Mouse (Mus musculus): ENCODE measurements around the gene Mrps10. TPM values are rescaled to one million over a fixed set of nuclear protein-coding genes. Genes with fewer than 3 reads are reported as not detected.
"Not testable (repeated sequence)": the region's sequence is repeated elsewhere in the genome, so short reads cannot be mapped to it uniquely, and the experiment has no call there.

The Mrps10 gene
- total RNA-seq, 2 experiments from 2014 or later, result 23.9 to 29.3 TPM

DNA sequence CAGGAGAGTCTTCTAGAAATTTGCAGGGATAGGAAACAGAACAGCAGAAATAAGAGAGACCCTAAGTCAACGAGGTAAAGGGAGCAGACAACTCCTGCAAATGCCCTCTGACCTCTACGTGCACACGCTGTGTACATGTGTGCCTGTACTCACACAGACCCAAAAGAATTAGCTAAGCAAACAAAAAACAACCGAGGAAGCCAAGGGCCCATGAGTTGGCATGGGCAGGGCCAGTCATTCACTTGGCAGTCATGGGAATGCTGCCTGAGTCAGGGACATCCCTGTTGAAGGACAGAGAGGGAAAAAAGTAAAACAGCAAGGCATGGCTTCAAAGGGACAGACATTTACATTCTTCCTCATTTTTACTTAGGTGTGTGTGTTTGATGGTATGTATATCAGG lies 14.6 kb downstream of the Mrps10 start:
- no peak for DNase-seq

DNA sequence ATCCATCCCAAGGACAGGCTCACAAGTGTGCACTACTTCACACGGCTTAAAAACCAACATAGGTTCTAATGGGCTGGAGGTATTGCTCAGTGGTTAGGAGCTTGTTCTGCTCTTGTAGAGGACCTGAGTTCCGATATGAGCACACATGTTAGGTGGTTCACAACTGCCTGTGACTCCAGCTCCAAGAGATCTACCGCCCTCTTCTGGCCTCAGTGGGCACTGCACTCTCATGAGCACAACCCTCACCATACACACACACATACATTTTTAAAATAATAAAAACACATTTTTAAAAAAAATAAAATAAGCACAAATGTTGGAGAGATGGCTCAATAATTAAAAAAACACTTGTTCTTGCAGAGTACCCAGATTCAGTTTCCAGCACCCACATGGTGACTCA lies 15.4 kb downstream of the Mrps10 start:
- DNase-seq, result no peak

DNA sequence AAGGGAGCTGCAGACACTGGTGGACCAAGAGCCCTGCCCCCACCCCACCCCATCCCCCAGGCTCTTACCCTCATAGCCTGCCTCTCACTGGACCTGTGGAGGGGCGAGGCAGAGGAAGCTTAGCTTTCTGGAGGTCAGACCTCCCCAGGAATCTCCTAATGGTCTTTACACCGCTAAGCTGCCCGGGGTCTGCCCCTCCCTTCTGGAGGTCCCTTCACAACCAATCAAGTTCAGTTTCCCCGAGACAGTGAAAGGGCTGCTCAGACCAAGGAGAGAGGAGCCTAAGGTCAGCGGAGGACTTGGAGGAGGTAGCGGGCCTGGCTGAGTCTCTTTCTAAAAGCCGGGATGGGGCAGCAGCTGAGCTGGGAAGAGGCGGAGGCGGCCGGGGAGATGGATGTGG lies 16.5 kb downstream of the Mrps10 start, which contains the start of gene Guca1b:
Gene Guca1b (plus strand): TSS at position 249 of the 400 bp plus-strand sequence.
- no peak for DNase-seq

DNA sequence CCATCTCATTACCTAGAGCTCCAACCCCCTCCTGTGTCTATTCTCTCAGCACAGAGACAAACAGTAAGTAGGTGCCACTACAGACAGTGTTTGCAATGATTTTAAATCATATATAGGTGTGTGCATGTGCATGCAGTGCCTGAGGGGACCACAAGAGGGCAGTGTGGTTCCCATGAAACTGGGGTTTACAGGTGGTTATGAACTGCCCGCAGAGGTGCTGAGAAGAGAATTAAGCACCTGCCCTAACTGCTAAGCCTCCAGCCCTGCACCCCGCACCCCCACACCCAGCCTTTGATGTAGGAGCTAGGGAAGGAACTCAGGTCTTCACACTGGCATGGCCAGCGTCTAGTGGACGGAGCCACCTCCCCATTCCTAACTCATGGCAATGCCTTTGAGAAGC lies 18.0 kb downstream of the Mrps10 start:
- no peak for DNase-seq

DNA sequence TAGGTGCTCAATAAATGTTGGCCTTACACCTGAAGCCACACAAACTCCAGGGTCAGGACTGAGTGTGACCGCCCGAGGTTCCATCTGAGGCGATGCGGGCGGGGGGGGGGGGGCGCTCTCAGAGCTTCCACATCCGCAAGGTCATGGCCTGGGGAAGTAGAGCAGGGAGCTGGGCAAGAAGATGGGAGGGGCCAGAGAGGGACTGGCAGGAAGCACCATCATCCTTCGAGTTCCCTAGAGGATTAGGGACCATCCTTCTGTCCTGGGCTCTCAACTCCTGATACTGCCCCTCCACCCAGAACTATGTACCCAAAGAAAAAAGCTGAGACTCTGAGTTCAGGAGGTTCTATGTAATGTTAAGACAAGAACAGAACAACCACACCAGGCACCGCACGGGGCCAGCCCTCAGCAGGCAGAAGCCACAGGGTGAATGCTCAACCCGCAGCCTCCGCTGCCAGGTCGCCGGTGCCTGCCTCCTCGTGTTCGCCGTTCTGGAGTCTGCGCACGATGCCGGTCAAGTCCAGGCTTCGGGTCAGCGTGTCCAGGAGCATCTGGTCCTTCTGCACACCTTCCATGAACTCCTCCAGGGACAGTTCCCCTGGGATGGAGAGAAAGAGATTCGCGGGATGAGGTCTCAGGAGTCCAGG lies 25.7 kb downstream of the Mrps10 start:
- DNase-seq, result no peak

DNA sequence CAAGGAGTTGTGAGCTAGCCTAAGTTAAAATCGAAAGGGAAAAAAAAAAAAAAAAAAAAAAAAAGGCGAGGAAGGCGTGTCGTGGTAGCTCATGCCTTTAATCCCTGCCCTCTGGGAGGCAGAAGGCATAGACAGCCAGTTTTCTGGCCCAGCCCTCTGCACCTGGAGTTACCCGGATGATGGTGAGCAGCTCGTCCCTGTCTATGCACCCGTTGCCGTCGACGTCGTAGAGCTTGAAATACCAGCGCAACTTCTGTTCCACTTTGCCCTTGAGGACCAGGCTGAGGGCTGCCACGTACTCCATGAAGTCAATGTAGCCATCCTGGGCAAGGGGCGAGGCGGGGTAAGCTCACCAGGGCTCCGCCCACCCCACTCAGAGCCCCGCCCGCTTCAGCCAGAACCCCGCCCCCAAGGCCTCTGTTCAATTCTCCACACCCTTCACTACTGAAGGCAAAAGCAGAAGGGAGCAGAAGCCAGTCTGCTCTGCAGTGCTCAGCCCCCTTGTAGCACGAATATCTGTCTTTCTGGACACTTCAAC lies 26.8 kb downstream of the Mrps10 start:
- no peak for DNase-seq

DNA sequence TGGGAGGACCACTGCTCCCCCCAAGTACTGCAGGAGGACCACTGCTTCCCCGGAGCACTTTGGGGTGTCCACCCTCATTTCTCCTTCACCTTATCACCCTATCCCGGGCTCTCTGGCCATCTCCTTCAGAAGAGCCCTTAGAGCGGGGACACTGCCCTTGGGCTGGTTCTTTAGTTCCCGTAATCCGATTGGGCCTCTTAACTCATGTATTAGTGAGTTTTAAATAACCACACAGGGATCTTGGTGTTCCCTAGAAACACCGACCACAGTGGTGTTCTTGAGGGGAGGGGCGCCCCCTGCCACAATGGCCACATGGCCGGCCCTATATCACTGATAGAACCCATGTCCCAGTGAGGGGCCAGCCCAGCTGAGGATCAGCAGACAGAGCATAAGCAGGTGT lies 30.4 kb downstream of the Mrps10 start:
- no peak for DNase-seq

DNA sequence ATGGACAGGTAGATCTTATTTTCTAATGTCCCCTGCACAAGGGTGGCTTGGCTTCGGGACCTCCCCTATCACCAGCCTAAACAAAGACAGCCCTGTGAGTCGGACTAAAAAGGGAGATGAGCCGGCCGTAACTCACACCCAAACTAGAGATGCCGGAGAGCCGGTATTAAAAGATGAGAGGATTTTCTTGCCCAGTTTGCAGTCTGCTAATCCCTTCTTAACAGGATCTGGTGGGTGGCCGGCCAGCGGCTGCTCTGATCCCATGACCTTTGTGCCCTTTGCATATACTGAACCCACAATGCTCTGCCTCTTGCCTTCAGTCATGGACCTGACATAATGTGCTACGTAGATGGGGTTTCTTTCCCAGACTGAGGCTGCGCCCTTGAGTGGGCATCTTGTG lies 31.8 kb downstream of the Mrps10 start, which contains the start of gene Guca1a:
Gene Guca1a (minus strand): TSS at position 134 of the 400 bp plus-strand sequence.
- no peak for DNase-seq

DNA sequence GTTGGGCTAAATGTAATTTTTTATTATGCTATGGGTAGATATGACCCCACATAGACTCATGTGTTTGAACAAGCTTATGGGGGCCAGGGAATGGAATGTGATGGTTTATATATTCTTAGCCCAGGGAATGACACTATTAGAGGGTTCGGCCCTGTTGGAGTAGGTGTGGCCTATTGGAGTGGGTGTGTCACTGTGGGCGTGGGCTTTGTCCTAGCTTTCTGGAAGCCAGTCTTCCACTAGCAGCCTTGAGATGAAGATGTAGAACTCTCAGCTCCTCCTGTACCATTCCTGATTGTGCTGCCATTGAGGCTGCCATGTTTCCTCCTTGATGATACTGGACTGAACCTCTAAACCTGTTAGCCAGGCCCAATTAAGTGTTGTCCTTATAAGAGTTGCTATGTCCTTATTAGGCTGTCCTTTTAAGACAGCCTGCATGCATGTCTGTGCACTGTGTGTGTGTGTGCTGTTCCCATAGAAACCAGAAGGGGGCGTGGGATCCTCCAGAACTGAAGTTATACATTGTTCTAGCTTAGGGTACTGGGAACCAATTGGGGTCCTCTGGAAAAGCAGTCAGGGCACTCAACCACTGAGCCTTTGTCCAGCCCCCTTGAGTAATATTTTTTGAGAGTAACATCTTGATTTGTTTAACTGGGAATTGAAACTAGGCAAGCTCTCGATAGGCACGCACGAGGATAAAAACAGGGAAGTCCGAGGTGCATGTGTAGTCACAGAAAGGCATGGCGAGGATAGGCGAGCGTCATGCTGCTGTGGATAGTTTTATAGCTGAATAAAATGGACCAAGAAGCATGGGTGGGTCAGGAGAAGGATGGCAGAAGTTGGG lies 39.2 kb downstream of the Mrps10 start:
- no peak for DNase-seq

DNA sequence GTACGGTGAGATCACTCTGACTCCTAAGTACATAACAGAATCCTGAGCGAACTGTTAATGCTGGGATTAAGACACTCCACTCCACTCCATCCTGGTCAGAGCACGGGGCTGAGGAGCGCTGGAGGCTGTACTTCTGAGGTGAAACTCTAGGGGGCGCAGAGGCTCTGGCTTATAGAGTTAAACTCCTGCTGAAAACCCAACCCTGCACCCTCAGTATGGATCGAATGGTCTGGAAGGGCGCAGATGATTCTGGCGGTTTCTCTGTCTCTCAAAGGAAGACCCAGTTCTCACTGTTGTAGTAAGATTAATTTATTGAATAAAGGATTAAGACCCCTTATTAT lies 39.8 kb downstream of the Mrps10 start:
- peak; percentile 18 to 25 for DNase-seq

DNA sequence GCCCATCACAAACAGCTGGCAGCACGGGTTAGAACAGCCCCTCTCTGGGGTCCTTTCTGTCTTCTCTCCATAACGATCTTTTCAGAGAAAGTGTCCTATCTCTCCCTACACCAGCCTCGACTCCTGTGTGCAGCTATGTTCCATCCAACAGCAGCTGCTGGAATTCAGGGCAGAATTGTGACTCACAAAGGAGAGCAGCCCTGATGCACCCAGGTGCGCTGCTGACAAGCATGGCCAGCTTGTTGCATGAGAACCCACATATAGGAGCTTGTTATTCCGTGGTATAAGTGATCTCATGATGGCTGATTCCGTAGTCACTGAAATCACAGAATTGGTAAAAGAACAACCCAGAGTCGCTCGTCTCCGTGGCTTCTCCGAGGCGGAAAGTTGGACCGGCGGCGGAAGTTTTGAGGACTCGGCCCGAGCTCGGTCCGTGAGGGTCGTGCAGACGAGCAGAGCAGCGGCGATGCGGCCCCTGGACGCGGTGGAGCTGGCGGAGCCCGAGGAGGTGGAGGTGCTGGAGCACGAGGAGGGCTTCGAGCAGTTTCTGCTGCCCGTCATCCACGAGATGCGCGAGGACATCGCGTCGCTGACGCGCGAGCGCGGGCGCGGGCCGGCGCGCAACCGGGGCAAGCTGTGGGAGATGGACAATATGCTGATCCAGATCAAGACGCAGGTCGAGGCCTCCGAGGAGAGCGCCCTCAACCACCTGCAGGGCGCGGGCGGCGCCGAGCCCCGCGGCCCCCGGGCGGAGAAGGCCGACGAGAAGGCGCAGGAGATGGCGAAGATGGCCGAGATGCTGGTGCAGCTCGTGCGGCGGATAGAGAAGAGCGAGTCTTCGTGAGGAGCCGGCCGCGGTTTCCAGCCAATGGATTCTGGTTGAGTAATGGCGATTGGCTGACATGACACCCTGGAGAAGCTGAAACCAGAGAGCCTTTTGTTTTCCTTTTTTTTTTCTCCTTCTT lies 41.5 kb downstream of the Mrps10 start:
- DNase-seq, result peak; percentile 7 to 33

DNA sequence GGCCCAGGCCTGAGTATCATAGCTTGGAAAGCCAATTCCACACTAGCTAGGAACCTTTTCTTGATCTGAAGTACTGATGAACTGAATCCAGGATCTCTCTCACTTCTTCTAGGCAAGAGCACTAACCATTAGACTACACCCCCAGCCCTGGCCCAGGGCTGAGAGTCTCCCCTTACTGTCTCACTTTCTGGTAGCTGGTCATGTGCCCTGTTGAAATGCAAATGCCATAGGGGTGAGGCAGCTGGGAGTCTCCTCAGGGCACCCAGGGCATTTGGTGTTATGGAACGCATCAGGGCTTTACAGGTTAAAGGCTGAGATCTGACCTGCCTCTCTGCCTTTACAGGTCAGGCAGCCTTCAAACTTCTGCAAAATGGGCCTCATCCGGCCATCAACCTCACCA lies 51.5 kb downstream of the Mrps10 start:
- DNase-seq, result no peak

DNA sequence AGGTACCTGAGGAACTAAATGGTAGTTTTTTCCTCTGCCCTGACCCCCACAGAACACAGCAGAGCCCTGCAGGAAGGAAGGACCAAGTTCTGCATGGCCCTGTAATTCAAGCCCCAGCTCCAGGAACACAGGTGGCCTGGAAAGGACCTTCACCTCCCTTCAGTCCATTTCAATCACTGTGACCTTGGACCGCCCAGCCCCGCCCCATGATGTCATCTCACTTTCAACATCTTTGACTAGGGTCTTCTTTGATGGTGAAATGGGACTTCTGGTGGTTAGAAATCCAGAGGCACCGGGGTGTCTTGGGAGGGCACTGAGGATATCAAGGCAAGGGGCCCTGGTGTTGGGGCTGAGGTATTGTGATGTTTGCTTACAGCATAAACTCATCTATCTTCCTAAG lies 52.9 kb downstream of the Mrps10 start:
- DNase-seq, result no peak

DNA sequence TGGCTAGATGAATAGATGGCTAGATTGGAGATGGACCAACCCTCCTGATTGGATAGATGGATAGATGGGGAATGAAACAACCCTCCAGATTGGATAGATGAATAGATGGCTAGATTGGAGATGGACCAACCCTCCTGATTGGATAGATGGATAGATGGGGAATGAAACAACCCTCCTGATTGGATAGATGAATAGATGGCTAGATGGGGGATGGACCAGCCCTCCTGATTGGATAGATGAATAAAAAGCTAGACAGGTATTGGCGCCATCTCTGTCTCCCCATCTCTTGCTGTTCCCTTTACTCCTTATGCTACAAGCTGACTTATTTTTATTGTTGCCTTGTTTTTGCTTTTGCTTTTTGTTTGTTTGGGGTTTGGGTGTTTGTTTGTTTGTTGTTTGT lies 53.9 kb downstream of the Mrps10 start:
- DNase-seq, result not testable (repeated sequence)

DNA sequence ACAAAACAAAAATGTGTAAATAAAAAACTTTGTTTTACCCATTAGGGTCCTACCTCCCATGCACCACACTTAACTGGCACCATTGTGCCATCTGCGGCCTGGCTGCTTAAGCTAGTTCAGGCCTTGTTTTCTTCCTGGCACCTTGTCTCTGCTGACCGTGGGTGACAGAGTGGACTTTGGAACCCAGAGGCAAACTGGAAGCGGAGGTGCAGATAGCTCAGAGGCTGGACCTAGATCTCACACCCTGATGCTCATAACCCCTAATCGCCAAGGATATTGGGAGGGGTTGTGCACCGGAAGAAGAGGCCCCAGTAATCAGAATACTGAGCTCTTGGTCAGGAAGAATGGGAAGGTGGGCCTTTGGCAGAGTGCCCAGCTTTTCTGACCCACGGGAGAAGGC lies 55.5 kb downstream of the Mrps10 start:
- no peak for DNase-seq

DNA sequence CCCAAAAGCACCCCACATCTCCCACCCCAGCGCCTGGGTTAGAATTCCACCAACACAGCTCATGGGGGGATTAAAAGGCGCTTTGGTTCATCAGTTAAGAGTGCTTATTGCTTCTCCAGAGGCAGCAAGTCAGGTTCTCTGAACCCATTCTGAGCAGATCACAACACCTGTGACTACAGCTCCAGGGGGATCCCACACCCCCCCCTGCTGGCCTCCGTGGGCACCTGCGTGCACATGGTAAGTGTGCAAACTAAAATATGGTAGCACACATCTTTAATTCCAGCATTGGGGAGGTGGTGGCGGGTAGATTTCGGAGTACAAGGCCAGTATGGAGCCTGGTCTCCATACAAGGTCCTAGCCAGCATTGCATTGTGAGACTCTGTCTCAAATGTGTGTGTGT lies 58.6 kb downstream of the Mrps10 start:
- DNase-seq, result no peak

DNA sequence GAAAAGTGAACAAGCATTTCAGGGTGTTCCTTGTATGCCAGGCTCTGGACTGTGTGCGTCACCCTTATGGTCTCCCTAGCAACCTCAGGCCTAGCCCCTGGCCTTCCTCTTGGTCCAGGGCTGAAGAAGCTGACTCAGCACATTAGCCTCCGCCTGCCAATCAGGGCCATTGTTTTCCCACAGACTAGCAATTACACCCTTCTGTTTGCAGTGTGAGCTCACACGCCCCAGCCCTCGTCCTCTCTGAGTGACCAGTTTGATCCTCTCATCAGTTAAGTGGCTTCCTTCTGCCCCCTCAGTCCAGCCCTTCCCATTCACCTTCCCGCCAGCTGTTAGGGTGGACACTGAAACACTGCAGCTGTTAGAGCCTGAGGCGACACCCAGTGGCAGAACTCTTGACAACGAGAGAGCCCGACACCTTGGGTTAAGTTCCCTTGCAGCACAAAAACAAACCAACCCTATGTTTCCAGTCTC lies 60.2 kb downstream of the Mrps10 start:
- no peak for DNase-seq

DNA sequence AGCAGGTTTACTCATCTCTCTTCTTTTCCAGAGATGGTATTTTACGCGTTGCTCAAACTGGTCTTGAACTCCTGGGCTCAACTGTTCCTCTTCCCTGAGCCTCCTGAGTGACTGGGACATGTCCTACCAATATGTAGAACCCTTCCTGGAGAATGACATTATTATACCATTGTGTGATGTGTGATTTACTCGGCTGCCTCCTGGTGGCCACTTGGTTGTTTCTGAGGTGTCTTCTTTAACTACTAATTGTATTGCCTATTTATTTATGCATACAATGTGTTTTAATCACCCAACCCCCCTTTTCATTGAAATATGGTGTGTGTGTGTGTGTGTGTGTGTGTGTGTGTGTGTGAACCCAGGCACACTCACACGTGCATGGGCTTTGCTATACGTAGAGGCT lies 62.1 kb downstream of the Mrps10 start:
- DNase-seq, result no peak

Measured in layer of hippocampus, postnatal 36 days (tissue).